Mouse (Mus musculus) hindbrain, embryonic 14.5 days (tissue): ENCODE measurements around the gene Zfpm1. TPM values are rescaled to one million over a fixed set of nuclear protein-coding genes. Genes with fewer than 3 reads are reported as not detected.

ENCODE experiments used
- ATAC-seq: fragments of 200-750 bp; cut with Nextera tagmentation; 2 replicates; pipeline ENCODE4 v1.8.0; 2017; ENCODE audit warnings: moderate number of reproducible peaks, mild to moderate bottlenecking, moderate TSS enrichment, moderate library complexity; ENCODE audit not compliant: low FRiP score
- DNase-seq: peaks from one replicate; pipeline ENCODE4 v3.0.0-alpha.2; 2015; ENCODE audit warnings: low spot score
- H3K27ac ChIP-seq: fragments of 300-500 bp; sonication (generic); 2 replicates; pipeline ENCODE4 v1.5.1; 2014; ENCODE audit warnings: mild to moderate bottlenecking, moderate library complexity
- H3K27me3 ChIP-seq: fragments of 300-500 bp; sonication (generic); 2 replicates; pipeline ENCODE4 v1.6.1; 2014; ENCODE audit warnings: mild to moderate bottlenecking, low read length, mixed read lengths; ENCODE audit not compliant: control insufficient read depth, insufficient read depth
- H3K36me3 ChIP-seq: fragments of 300-500 bp; sonication (generic); replicated peaks from 2 replicates; pipeline ENCODE4 v1.6.1; 2014; ENCODE audit not compliant: control insufficient read depth, insufficient read depth
- H3K4me1 ChIP-seq: fragments of 300-500 bp; sonication (generic); replicated peaks from 2 replicates; pipeline ENCODE4 v1.6.1; 2014; ENCODE audit warnings: antibody characterized with exemption, low read length, mixed read lengths; ENCODE audit not compliant: control insufficient read depth, insufficient read depth
- H3K4me2 ChIP-seq: fragments of 300-500 bp; sonication (generic); replicated peaks from 2 replicates; pipeline ENCODE4 v1.6.1; 2014; ENCODE audit warnings: mild to moderate bottlenecking, moderate library complexity
- H3K4me3 ChIP-seq: fragments of 300-500 bp; sonication (generic); replicated peaks from 2 replicates; pipeline ENCODE4 v1.5.1; 2014; ENCODE audit warnings: mild to moderate bottlenecking, low read length
- H3K9ac ChIP-seq: fragments of 300-500 bp; sonication (generic); 2 replicates; pipeline ENCODE4 v1.6.1; 2014
- H3K9me3 ChIP-seq: fragments of 300-500 bp; sonication (generic); 2 replicates; pipeline ENCODE4 v1.6.1; 2016; ENCODE audit warnings: low read length; ENCODE audit not compliant: control insufficient read depth
- WGBS: fragments of 180-500 bp; shearing (Covaris S2); extraction: QIAGEN DNeasy Blood & Tissue Kit; methylation state at CpG from one replicate; pipeline ENCODE4 v1.1.7; 2014; 5-methylcytosine and 5-hydroxymethylcytosine counted together
- polyA plus RNA-seq: library from polyadenylated mRNA; unstranded; fragments of >200 nt; fragmentation: Nextera tagmentation; extraction: Ambion mirVana; gene quantifications from 2 replicates; pipeline ENCODE4 v1.2.1, GENCODE M21; 2014

Zfpm1 gene
- polyA plus RNA-seq, 1 experiment from 2014 or later, result 2.0 TPM

DNA sequence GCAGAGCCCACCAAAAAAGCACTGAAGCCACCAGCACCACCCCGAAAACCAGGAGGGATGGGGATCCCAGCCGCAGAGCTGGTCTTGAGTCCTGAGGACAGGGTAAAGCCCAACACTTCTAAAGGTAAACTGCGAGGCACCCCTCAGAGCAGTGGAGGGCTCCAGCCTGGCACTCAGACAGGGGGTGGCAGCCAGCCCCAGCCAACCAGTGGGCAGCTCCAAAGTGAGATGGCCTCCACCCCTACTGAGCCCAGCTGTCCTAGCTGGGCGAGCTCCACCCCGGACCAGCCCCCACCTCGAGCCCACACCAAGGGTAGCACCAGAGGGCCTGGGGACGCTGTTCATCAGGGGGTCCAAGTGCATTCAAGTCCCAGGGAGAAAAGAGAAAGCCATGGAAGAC is 11.4 kb upstream of the Zfpm1 start:
- Histone ChIP-seq H3K4me2 (no peak overlapping the region), H3K9ac (no peak overlapping the region), H3K9me3 (no peaks in the 10 kb centered on the region), H3K27ac (no peak overlapping the region), H3K27me3 (0 out of 2 replicates have a peak, but pooled peaks cover 3% of the 10 kb centered on the region), H3K4me3 (no peak overlapping the region), H3K4me1 (no peaks in the 10 kb centered on the region; the same call in none of the 2 replicates), H3K36me3 (no peaks in the 10 kb centered on the region)
- WGBS, result 68% methylated on average over 7 of the region's 7 CpGs
- ATAC-seq (no peak), DNase-seq (no peak)

DNA sequence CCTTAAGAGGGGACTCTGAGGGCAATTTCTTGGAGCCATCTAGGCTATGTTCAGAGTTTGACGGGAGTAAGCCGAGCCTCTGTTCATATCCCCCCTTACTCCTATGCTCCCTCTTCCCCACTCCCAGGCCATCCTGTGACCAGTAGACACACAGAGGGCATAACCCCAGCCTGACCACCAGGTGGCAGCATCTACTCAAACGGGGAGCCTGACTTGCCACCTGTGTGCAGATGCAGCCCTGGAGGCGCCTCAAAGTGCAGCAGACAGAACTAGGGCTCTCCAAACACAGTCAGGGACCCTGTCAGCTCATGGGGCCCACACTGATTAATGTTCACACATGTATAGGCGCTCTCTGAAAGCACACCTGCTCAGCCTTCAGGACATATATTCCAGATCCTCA is 8.8 kb upstream of the Zfpm1 start:
- Histone ChIP-seq H3K4me2 (no peak overlapping the region), H3K27ac (no peak overlapping the region), H3K4me3 (no peak overlapping the region), H3K36me3 (no peaks in the 10 kb centered on the region), H3K27me3 (0 out of 2 replicates have a peak, but pooled peaks cover 3% of the 10 kb centered on the region), H3K9ac (no peak overlapping the region), H3K9me3 (no peaks in the 10 kb centered on the region), H3K4me1 (no peaks in the 10 kb centered on the region; the same call in none of the 2 replicates)
- peak; percentile 61 for ATAC-seq
- peak; percentile 85 for DNase-seq
- WGBS, result 6% methylated on average over 5 of the region's 5 CpGs

DNA sequence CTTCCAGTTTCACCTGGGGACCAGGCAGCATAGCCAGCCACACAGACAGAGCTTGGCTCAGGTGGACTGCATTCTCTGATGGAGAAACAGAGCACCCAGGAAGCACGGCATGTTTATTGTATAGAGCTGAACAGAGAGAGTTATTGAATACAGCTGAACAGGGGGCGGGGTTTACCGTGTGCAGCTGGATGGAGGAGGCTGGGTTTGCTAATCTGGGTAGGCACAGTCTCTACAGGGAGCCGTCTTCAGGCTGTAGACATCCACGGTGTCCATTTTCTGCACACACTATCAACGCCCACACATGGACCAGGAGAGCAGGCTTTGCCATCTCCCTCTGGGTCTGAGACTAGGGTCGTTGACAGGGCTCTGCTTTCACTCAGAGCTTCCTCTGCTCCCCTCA is 8.1 kb upstream of the Zfpm1 start:
- H3K4me2 ChIP-seq, result no peak overlapping the region
- ATAC-seq (no peak), DNase-seq (no peak)
- H3K4me3 ChIP-seq, result no peak overlapping the region
- H3K27ac ChIP-seq, result no peak overlapping the region
- H3K36me3 ChIP-seq, result no peaks in the 10 kb centered on the region
- no peaks in the 10 kb centered on the region for H3K9me3 ChIP-seq
- H3K9ac ChIP-seq, result no peak overlapping the region
- 48% methylated on average over 7 of the region's 7 CpGs for WGBS
- 0 out of 2 replicates have a peak, but pooled peaks cover 3% of the 10 kb centered on the region for H3K27me3 ChIP-seq
- H3K4me1 ChIP-seq, result no peaks in the 10 kb centered on the region; the same call in none of the 2 replicates

DNA sequence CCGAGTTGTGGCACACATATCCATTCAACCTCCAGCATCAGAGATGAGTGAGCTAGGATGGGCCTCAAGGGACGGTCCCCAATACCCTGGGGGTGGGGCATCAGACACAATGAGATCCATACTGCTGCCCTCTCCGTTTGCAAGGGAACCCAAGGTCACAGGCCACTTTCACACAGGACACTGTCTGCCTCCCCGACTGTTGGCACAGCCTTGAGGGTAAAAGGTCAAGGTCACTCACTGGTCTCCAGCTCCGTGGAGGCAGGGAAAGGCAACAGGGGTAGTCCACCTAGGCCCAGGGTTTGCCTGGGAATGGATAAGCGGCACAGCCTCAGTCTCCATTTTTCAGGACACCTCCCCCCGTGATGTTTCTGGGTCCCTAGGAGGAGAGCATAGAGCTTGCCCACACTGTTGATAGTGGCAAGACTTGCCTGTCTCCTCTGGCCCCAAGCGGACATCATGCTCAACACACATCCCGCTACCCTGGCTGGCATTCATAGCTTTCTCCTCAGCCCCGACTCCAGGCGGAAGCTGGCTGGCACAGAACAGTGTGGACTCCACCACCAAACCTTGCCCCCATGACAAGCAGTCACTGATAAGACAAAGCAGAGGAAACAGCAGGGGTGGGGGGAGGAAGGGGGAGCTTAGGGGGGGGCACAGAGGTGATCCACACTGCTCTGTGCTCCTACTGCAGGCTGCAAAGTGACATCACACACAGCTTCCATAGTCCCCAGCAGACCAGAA is 7.1 kb upstream of the Zfpm1 start:
- H3K4me2 ChIP-seq, result no peak overlapping the region
- H3K27ac ChIP-seq, result no peak overlapping the region
- ATAC-seq (no peak), DNase-seq (no peak)
- WGBS, result 79% methylated on average over 11 of the region's 11 CpGs
- no peaks in the 10 kb centered on the region for H3K36me3 ChIP-seq
- no peak overlapping the region for H3K4me3 ChIP-seq
- no peaks in the 10 kb centered on the region for H3K9me3 ChIP-seq
- H3K4me1 ChIP-seq, result no peaks in the 10 kb centered on the region
- 0 out of 2 replicates have a peak, but pooled peaks cover 3% of the 10 kb centered on the region for H3K27me3 ChIP-seq
- H3K9ac ChIP-seq, result no peak overlapping the region

DNA sequence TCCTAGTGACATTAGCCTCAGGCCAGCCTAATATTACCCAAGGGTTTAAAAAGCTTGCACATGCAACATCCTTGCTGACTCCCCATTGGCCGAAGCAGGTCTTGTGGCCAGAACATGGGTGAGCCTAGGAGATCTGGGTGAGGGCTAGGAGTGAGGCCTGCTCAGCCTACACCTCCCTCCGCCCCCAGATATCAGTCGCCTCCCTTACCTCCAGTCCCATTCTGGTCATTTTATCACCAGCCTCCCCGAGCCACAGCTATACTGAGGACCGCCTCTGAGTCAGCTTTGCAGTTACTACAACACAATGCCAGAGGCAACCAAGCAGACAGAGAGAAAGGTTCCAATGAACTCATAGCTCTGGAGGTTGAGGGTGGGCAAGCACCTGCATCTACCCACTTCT is 5.6 kb upstream of the Zfpm1 start:
- Histone ChIP-seq H3K4me3 (no peak overlapping the region), H3K36me3 (no peaks in the 10 kb centered on the region), H3K27me3 (no peaks in the 10 kb centered on the region), H3K9me3 (no peaks in the 10 kb centered on the region), H3K27ac (no peak overlapping the region), H3K4me2 (no peak overlapping the region), H3K4me1 (no peaks in the 10 kb centered on the region), H3K9ac (no peak overlapping the region)
- no peak for ATAC-seq
- 94% methylated on average over 5 of the region's 5 CpGs for WGBS
- no peak for DNase-seq

DNA sequence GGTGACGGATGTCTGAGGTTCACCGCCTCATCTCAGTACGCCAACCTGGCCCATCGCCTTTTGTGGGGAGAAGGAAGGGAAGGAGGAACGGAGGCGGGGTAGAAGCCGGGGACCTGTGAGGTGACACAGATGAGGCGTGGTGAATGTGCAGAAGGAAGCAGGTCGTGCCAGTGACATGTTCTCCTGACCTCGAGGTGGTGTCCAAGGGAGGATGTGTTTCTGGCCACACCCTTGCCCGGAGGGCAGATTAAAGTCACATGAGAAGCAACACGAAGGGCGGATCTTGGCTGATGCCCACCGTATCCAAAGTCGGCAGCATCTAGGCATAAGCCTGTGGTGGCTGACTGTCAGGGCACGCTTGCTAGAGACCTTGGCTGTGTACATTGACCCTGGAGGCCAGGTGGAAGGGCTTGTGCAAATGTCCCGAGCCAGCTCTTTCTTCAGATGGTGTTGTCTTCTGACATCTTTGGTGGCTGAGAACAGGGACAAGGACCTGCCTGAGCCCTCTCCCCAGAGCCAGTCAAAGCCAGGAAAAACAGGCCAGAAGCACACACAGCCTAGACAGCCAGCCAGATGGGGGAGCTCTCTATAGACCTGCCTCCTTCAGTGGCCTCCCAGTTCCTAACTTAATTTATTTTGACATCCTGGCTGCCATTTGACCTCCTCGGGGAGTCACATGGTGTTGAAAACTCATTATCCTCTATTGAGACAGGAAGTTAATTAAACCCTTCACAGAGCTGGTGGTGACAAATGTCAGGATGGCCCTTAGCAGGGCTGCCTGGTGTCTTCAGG is 4.5 kb upstream of the Zfpm1 start:
- Histone ChIP-seq H3K9me3 (no peaks in the 10 kb centered on the region), H3K36me3 (no peaks in the 10 kb centered on the region), H3K9ac (no peak overlapping the region), H3K4me2 (no peak overlapping the region), H3K27ac (no peak overlapping the region), H3K27me3 (no peaks in the 10 kb centered on the region), H3K4me3 (no peak overlapping the region), H3K4me1 (no peaks in the 10 kb centered on the region)
- WGBS, result 84% methylated on average over 18 of the region's 18 CpGs
- no peak for DNase-seq
- no peak for ATAC-seq

DNA sequence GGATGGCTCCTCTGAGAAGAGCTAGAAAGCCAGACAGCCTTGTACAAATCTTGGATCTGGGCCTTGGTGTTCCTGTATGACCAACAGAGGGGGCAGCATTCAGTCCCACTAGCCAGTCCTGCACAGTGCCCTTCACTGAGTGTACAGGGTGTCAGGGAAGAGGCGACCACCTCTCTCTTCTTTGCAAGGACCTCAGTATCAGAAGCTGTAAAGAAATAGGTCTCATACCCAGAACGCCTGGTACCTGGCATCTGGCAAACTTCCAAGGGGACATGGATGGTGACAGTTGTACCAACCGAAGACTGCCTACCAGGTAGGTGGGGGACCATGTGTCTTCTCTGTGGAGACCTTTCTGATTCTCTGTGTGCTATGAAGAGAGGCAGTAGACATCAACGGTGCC is 1.8 kb upstream of the Zfpm1 start:
- no peaks in the 10 kb centered on the region for H3K27me3 ChIP-seq
- H3K27ac ChIP-seq, result no peak overlapping the region
- ATAC-seq, result no peak
- H3K4me1 ChIP-seq, result peaks cover 22% of the 10 kb centered on the region
- 84% methylated on average over 4 of the region's 4 CpGs for WGBS
- no peaks in the 10 kb centered on the region for H3K9me3 ChIP-seq
- H3K4me2 ChIP-seq, result no peak overlapping the region
- no peaks in the 10 kb centered on the region for H3K36me3 ChIP-seq
- DNase-seq, result no peak
- H3K4me3 ChIP-seq, result no peak overlapping the region
- H3K9ac ChIP-seq, result no peak overlapping the region

DNA sequence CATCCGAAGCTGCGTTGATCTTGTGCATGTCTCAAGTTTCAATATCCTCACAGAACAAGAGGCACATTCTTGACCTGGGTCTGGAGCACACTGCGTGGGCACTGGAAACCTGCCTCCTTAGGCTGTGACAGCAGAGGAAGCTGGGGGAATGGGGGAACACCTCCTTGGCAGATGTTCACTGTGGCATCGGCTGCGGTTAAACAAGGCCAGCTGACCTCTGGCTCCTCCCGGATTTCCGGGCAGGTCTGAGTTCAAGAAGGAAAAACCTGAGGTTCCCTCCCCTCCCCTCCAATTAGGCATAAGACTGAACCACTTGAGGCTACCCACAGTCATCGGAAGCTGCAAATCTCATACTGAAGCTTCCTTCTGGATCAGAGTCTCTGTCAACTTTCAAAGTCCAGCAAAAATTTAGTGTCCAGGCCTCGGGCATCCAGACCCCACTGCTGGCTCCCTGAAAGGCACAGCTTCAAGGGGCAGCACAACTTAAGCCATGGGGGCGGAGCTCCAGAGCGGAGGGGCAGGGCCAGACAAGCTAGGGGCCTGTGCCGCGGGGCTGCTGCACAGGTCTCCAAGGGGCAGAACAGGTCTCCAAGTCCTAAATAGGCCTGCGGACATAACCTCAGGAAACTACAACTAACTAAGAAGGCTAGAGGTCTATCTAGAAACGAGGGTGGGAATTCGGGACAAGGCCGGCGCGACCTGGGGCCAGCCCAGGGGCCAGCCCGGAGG is 1.2 kb upstream of the Zfpm1 start:
- 0 out of 2 replicates have a peak overlapping the region, but pooled peaks have one; percentile 49 for H3K27ac ChIP-seq
- 14% methylated on average over 20 of the region's 20 CpGs for WGBS
- H3K4me3 ChIP-seq, result peak overlapping the region; percentile 60; the same call in 1 of the 2 replicates
- no peak for DNase-seq
- H3K27me3 ChIP-seq, result no peaks in the 10 kb centered on the region
- ATAC-seq, result peak; percentile 1; the same call in 1 of the 2 replicates
- H3K9ac ChIP-seq, result no peak overlapping the region
- H3K4me2 ChIP-seq, result peak overlapping the region; percentile 98
- no peaks in the 10 kb centered on the region for H3K36me3 ChIP-seq
- no peaks in the 10 kb centered on the region for H3K9me3 ChIP-seq
- peaks cover 22% of the 10 kb centered on the region for H3K4me1 ChIP-seq
